Mouse (Mus musculus) adrenal gland, postnatal 14 days (tissue): ENCODE results near the gene Tbc1d16. TPM values are rescaled to one million over a fixed set of nuclear protein-coding genes. Genes with fewer than 3 reads are reported as not detected.
A peak's percentile ranks its signal among the peaks of the same experiment; 100 is the strongest.

Experiments used
- DNase-seq: peaks from one replicate; pipeline ENCODE4 v3.0.0; 2021; ENCODE audit warnings: mixed read lengths
- total RNA-seq: library from RNA; stranded (reverse); gene quantifications from 2 replicates; pipeline ENCODE4 v1.2.3, GENCODE M21; 2021

The Tbc1d16 gene
- total RNA-seq, 1 experiment from 2014 or later = 18.7 TPM

GRCm38 (mm10) chr11:119176389-119177179 is 51.7 kb downstream of the Tbc1d16 start:
- peak; percentile 59 for DNase-seq

- DNase-seq = no peak
Measured at GRCm38 (mm10) chr11:119171588-119171987, 56.7 kb downstream of the Tbc1d16 start.

- DNase-seq = no peak
Measured at GRCm38 (mm10) chr11:119168851-119169250, 59.4 kb downstream of the Tbc1d16 start.

- DNase-seq = peak; percentile 58
Measured at GRCm38 (mm10) chr11:119165995-119166394, 62.3 kb downstream of the Tbc1d16 start.

- no peak for DNase-seq
Measured at GRCm38 (mm10) chr11:119164375-119164774, 63.9 kb downstream of the Tbc1d16 start.

- DNase-seq = no peak
Measured at GRCm38 (mm10) chr11:119163734-119163992, 64.6 kb downstream of the Tbc1d16 start.

GRCm38 (mm10) chr11:119162959-119163733 is 65.2 kb downstream of the Tbc1d16 start:
- DNase-seq = no peak

- no peak for DNase-seq
Measured at GRCm38 (mm10) chr11:119161665-119162064, 66.6 kb downstream of the Tbc1d16 start.

- no peak for DNase-seq
Measured at GRCm38 (mm10) chr11:119160050-119160449, 68.2 kb downstream of the Tbc1d16 start.

GRCm38 (mm10) chr11:119159496-119159895 is 68.8 kb downstream of the Tbc1d16 start:
- DNase-seq = peak; percentile 62

- DNase-seq = no peak
Measured at GRCm38 (mm10) chr11:119157377-119158189, 70.7 kb downstream of the Tbc1d16 start.

- DNase-seq = no peak
Measured at GRCm38 (mm10) chr11:119156481-119157254, 71.6 kb downstream of the Tbc1d16 start.

- no peak for DNase-seq
Measured at GRCm38 (mm10) chr11:119155638-119156480, 72.4 kb downstream of the Tbc1d16 start.

- DNase-seq = peak; percentile 79
Measured at GRCm38 (mm10) chr11:119152321-119152831, 75.9 kb downstream of the Tbc1d16 start.

GRCm38 (mm10) chr11:119151073-119151607 is 77.2 kb downstream of the Tbc1d16 start:
- no peak for DNase-seq

GRCm38 (mm10) chr11:119150442-119150841 is 77.9 kb downstream of the Tbc1d16 start:
- no peak for DNase-seq

GRCm38 (mm10) chr11:119148829-119149228 is 79.5 kb downstream of the Tbc1d16 start:
- no peak for DNase-seq

- no peak for DNase-seq
Measured at GRCm38 (mm10) chr11:119147153-119147552, 81.1 kb downstream of the Tbc1d16 start.

- DNase-seq = peak; percentile 87
Measured at GRCm38 (mm10) chr11:119146140-119146539, 82.2 kb downstream of the Tbc1d16 start.

- peak; percentile 86 for DNase-seq
Measured at GRCm38 (mm10) chr11:119144801-119145475, 83.4 kb downstream of the Tbc1d16 start.
